Mouse (Mus musculus) lung, adult 2 months (tissue): Measurements from ENCODE around the gene Ptpre. TPM values are rescaled to one million over a fixed set of nuclear protein-coding genes. Genes with fewer than 3 reads are reported as not detected.

Experiments
- DNase-seq: peaks from one replicate; pipeline ENCODE4 v3.0.0; 2022
- H3K4me1 ChIP-seq: fragments of 200-500 bp; 2 replicates; pipeline ENCODE4 v1.6.1; 2011; ENCODE audit warnings: low read length; ENCODE audit not compliant: control insufficient read depth, insufficient read depth
- H3K4me3 ChIP-seq: fragments of 200-500 bp; replicated peaks from 2 replicates; pipeline ENCODE3; 2011; ENCODE audit warnings: low read depth, mild to moderate bottlenecking, control low read depth, low read length; ENCODE audit errors: extremely low read depth
- CTCF ChIP-seq: fragments of 200-500 bp; IDR thresholded peaks from 2 replicates; pipeline ENCODE4 v1.5.1; 2011; ENCODE audit warnings: mild to moderate bottlenecking, low read length, control low read depth; ENCODE audit not compliant: insufficient read depth
- POLR2A ChIP-seq: fragments of 200-500 bp; IDR thresholded peaks from 2 replicates; pipeline ENCODE4 v1.6.1; 2011; ENCODE audit warnings: low read depth, mild to moderate bottlenecking, control low read depth, low read length, borderline replicate concordance; ENCODE audit errors: extremely low read depth
- WGBS: fragments of 180-500 bp; shearing (Covaris S2); methylation state at CpG from one replicate; pipeline ENCODE4 v1.1.7; 2018; 5-methylcytosine and 5-hydroxymethylcytosine counted together
- polyA plus RNA-seq: library from polyadenylated mRNA; depleted of rRNA; stranded (reverse); fragments of >200 nt; gene quantifications from 2 replicates; pipeline ENCODE4 v1.2.3, GENCODE M21; 2012

Gene Ptpre
- polyA plus RNA-seq, 1 experiment = 21.4 TPM

DNA sequence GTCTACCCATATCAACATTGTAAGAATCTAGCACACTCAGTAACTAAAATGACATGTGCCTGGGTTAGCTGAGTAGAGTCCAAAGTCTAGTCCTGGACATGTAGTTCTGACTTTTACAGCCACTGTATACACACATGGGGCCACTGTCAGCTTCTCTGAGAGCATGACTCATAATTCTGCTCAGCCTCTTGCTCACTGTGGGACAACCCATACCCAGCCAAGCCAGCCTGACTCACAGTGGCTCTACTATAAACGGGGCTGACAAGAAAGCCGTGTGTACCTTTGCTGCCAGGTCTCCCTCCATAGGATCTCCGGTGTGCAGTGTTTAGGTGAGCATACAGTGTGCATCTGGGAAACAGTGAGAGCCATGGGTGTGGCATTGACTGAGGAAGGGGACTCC is 28.0 kb upstream of the Ptpre start:
- DNase-seq = no peak
- Histone ChIP-seq H3K4me1 (no peaks in the 10 kb centered on the region), H3K4me3 (no peak overlapping the region)
- TF ChIP-seq POLR2A (no peak), CTCF (no peak)
- WGBS = 59% methylated on average over 3 of the region's 3 CpGs

GRCm38 (mm10) chr7:135510431-135510830 is 26.9 kb upstream of the Ptpre start:
- Histone ChIP-seq H3K4me3 (no peak overlapping the region), H3K4me1 (no peaks in the 10 kb centered on the region)
- no peak for TF ChIP-seq POLR2A
- no peak for DNase-seq
- WGBS = 85% methylated on average over 5 of the region's 5 CpGs

DNA sequence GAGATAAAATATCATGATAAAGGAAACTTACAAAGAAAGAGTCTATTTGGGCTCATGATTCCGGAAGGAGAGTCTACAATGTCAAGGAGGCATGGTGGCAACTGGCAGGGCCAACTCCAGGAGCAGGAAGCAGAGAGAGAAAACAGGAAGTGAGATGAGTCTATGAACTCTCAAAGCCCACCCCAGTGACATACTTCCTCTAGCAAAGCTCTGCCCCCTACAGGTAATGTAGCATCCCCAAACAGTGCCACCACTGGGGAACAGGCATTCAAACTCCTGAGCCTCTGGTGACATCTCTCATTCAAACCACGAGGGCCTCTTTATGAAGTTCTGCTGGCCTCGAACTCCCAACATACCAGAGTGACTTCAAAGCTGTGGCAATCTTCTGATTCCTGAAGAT is 25.6 kb upstream of the Ptpre start:
- H3K4me1 ChIP-seq = no peaks in the 10 kb centered on the region
- 82% methylated on average over 3 of the region's 3 CpGs for WGBS
- H3K4me3 ChIP-seq = no peak overlapping the region
- no peak for DNase-seq
- no peak for TF ChIP-seq CTCF
- TF ChIP-seq POLR2A = no peak

- Histone ChIP-seq H3K4me1 (no peaks in the 10 kb centered on the region), H3K4me3 (no peak overlapping the region)
- no peak for TF ChIP-seq POLR2A
- TF ChIP-seq CTCF = no peak
- no peak for DNase-seq
- 55% methylated on average over 4 of the region's 4 CpGs for WGBS
Measured at GRCm38 (mm10) chr7:135517191-135517590, 20.1 kb upstream of the Ptpre start.

DNA sequence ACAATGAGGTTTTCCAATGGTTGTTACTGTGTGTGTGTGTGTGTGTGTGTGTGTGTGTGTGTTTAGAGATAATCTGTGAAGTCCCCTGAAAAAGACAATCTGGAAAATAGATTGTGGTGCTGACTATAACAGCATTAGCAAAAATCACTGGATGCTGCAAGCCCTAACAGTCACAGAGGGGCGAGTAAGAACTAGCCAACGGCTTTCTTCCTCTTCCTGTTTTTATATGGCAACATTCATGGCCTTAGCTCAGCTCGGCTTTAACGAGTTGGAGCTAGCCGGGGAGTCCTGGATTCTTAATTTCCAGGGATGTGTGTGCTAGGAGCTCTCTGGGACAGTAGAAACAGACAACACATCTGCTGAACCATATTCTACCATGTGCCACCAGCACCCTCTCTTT is 17.0 kb upstream of the Ptpre start:
- DNase-seq = no peak
- no peak overlapping the region for H3K4me3 ChIP-seq
- no peaks in the 10 kb centered on the region for H3K4me1 ChIP-seq
- TF ChIP-seq CTCF (no peak), POLR2A (no peak)
- WGBS = 50% methylated on average over 5 of the region's 5 CpGs

GRCm38 (mm10) chr7:135521755-135522512 is 15.3 kb upstream of the Ptpre start:
- TF ChIP-seq POLR2A = no peak
- no peak for TF ChIP-seq CTCF
- no peaks in the 10 kb centered on the region for H3K4me1 ChIP-seq
- H3K4me3 ChIP-seq = no peak overlapping the region
- WGBS = 56% methylated on average over 15 of the region's 15 CpGs
- DNase-seq = no peak

DNA sequence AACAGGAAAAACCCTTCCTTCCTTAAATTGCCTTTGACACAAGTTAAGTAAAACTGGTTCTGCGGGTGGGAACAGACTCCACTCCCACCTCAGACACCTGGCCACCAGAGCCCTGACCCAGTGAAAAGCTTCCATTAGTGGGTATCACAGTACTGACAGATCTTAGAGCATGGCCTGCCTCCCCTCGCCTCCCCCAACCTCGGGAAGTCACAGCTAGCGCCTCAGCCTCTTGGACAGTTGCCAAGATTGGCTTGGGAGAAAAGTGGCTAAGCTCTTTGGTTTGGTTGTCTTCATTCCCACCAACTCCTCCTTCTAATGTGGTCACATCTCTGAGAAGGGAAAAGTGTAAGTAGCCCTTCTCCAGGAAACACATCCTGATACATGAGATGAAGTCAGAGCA is 13.3 kb upstream of the Ptpre start:
- no peak for DNase-seq

DNA sequence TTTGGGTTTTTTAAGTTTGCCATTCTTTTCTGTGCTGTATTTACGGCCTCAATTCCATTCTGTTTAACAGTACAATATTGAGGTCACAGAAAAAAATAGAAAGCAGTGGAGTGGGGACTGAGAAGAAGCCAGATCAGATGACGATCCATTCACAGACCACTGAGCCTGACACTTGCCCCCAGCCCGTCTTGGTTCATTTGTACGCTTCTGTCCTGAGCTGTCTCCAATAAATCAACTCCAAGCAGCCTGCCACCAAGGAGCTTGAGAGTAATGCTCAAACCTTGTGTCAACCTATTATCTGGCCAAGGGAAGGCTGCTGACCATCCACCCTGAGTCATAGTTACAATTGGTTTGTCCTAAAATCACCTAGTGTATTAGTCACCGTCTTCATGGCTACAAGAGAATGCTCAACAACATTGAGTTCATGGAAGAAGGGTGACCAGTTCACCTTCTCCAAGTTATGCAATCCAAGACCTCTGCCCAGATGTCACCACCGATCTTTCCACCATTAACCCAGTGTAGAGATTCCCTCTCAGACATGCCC is 12.8 kb upstream of the Ptpre start:
- 82% methylated on average over 6 of the region's 6 CpGs for WGBS
- DNase-seq = no peak

More for the DNA sequence above, 13.3 kb upstream of the Ptpre start:
- TF ChIP-seq CTCF = no peak
- no peak for TF ChIP-seq POLR2A
- H3K4me1 ChIP-seq = no peaks in the 10 kb centered on the region
- 24% methylated on average over 4 of the region's 4 CpGs for WGBS
- no peak overlapping the region for H3K4me3 ChIP-seq

GRCm38 (mm10) chr7:135526574-135527152 is 10.6 kb upstream of the Ptpre start:
- DNase-seq = no peak
- no peak for TF ChIP-seq CTCF
- no peak for TF ChIP-seq POLR2A
- no peak overlapping the region for H3K4me3 ChIP-seq
- H3K4me1 ChIP-seq = no peaks in the 10 kb centered on the region
- 81% methylated on average over 3 of the region's 3 CpGs for WGBS

More for the DNA sequence above, 12.8 kb upstream of the Ptpre start:
- Histone ChIP-seq H3K4me1 (no peaks in the 10 kb centered on the region), H3K4me3 (no peak overlapping the region)
- TF ChIP-seq POLR2A (no peak), CTCF (no peak)

GRCm38 (mm10) chr7:135527169-135527568 is 10.1 kb upstream of the Ptpre start:
- no peak for TF ChIP-seq CTCF
- no peak for TF ChIP-seq POLR2A
- no peak overlapping the region for H3K4me3 ChIP-seq
- WGBS = 29% methylated on average over 3 of the region's 3 CpGs
- no peak for DNase-seq
- H3K4me1 ChIP-seq = no peaks in the 10 kb centered on the region
